Mouse (Mus musculus) testis, adult 2 months (tissue): ENCODE results near the gene Btnl10. TPM values are rescaled to one million over a fixed set of nuclear protein-coding genes. Genes with fewer than 3 reads are reported as not detected.

Source experiments
- H3K27ac ChIP-seq: fragments of 200-500 bp; 2 replicates; pipeline ENCODE4 v1.5.1; 2012; ENCODE audit warnings: low read depth, low read length; ENCODE audit not compliant: control insufficient read depth, insufficient read depth
- H3K27me3 ChIP-seq: fragments of 200-500 bp; 2 replicates; pipeline ENCODE4 v1.6.1; 2012; ENCODE audit warnings: mild to moderate bottlenecking, low read length, moderate library complexity; ENCODE audit not compliant: control insufficient read depth, insufficient read depth
- H3K36me3 ChIP-seq: fragments of 200-500 bp; 2 replicates; pipeline ENCODE4 v1.6.1; 2012; ENCODE audit warnings: mild to moderate bottlenecking, low read length; ENCODE audit not compliant: control insufficient read depth, insufficient read depth
- H3K4me1 ChIP-seq: fragments of 200-500 bp; 2 replicates; pipeline ENCODE4 v1.6.1; 2012; ENCODE audit warnings: low read length; ENCODE audit not compliant: control insufficient read depth, insufficient read depth
- H3K4me3 ChIP-seq: fragments of 200-500 bp; 2 replicates; pipeline ENCODE4 v1.5.1; 2012; ENCODE audit warnings: low read depth, mild to moderate bottlenecking, low read length, moderate library complexity, mixed read lengths; ENCODE audit not compliant: control insufficient read depth
- CTCF ChIP-seq: fragments of 200-500 bp; IDR thresholded peaks from 2 replicates; pipeline ENCODE4 v1.5.1; 2012; ENCODE audit warnings: low read depth, mild to moderate bottlenecking, inconsistent platforms, low read length, moderate library complexity; ENCODE audit not compliant: control insufficient read depth, insufficient read depth, insufficient replicate concordance
- POLR2A ChIP-seq: fragments of 200-500 bp; IDR thresholded peaks from 2 replicates; pipeline ENCODE4 v1.6.1; 2012; ENCODE audit warnings: low read depth, mild to moderate bottlenecking, inconsistent platforms, low read length, moderate library complexity; ENCODE audit not compliant: control insufficient read depth
- polyA plus RNA-seq: library from polyadenylated mRNA; depleted of rRNA; stranded (reverse); fragments of >200 nt; gene quantifications from 2 replicates; pipeline ENCODE4 v1.2.3, GENCODE M21; 2012

Btnl10 gene
- polyA plus RNA-seq, 1 experiment: 10.1 TPM

- H3K27ac ChIP-seq: peak overlapping the region; percentile 98
- peak overlapping the region; percentile 92 for H3K4me3 ChIP-seq
- H3K36me3 ChIP-seq: no peaks in the 10 kb centered on the region
- no peaks in the 10 kb centered on the region for H3K27me3 ChIP-seq
- no peak for TF ChIP-seq CTCF
- TF ChIP-seq POLR2A: peak; percentile 9; the same call in 1 of the 2 replicates
- H3K4me1 ChIP-seq: peaks cover 15% of the 10 kb centered on the region
Measured at GRCm38 (mm10) chr11:58955143-58955867, 37.6 kb downstream of the Btnl10 start.

DNA sequence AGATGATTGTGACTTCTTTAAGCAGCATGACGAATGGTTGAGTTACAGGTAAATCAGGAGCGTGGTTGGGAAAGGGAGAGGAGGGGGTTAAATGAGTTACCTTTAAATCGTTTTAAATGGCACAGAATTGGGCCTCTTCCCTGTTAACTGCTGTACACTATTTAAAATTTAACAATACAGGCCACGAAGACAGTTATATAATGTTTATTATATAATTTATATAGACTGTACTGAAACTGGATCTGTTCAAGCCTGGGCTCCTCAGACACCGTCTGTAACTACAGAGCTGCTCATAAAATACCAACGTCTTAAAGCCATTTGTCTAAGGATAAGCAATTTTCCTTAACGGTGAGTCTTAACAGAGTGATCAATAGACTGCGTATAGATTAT is 38.2 kb downstream of the Btnl10 start:
- TF ChIP-seq CTCF (no peak), POLR2A (no peak)
- Histone ChIP-seq H3K27ac (peak overlapping the region; percentile 98), H3K4me1 (peaks cover 15% of the 10 kb centered on the region), H3K36me3 (no peaks in the 10 kb centered on the region), H3K4me3 (peak overlapping the region; percentile 92; the same call in 1 of the 2 replicates), H3K27me3 (no peaks in the 10 kb centered on the region)

DNA sequence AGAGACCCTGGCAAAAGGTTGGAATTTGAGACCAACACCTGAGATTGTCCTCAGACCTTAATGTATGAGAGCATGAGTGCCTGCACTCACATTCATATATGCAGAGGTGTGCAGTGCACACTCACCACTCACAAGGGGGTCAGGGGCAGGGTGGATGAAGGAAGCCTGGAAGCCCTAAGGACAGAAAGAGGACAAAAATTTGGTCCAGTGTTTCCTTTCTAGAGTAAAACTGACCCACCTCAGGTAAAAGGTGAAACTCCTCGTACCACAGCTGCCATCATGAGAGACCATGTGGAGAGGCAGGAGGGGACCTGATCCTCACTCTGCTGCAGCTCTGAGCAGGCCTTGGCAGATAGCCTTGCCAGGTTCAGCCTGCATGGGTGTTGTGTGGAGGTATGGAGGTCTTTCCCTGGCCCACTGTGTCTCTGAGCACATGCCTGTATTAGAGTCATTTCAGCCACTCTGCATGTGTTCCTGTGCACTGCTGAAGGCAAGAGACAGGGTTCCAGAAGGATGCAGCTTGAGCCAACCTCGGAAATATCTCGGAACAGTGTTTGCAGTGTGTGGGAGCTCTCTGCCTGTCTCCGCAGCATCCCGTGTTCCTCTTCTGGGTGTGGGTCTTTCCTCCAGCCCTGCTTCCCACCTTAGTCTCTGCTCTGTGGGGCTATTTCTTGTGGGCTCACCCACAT is 39.7 kb downstream of the Btnl10 start:
- TF ChIP-seq CTCF (no peak), POLR2A (no peak; the same call in 1 of the 2 replicates)
- Histone ChIP-seq H3K36me3 (no peaks in the 10 kb centered on the region), H3K4me3 (peak overlapping the region; percentile 65), H3K27ac (no peak overlapping the region; the same call in 1 of the 2 replicates), H3K27me3 (no peaks in the 10 kb centered on the region), H3K4me1 (peaks cover 15% of the 10 kb centered on the region)

- TF ChIP-seq CTCF: no peak
- no peak for TF ChIP-seq POLR2A
- Histone ChIP-seq H3K4me1 (peaks cover 12% of the 10 kb centered on the region), H3K27ac (peak overlapping the region; percentile 10; the same call in 1 of the 2 replicates), H3K36me3 (no peaks in the 10 kb centered on the region), H3K27me3 (no peaks in the 10 kb centered on the region), H3K4me3 (peak overlapping the region; percentile 80)
Measured at GRCm38 (mm10) chr11:58958536-58958935, 40.8 kb downstream of the Btnl10 start.

DNA sequence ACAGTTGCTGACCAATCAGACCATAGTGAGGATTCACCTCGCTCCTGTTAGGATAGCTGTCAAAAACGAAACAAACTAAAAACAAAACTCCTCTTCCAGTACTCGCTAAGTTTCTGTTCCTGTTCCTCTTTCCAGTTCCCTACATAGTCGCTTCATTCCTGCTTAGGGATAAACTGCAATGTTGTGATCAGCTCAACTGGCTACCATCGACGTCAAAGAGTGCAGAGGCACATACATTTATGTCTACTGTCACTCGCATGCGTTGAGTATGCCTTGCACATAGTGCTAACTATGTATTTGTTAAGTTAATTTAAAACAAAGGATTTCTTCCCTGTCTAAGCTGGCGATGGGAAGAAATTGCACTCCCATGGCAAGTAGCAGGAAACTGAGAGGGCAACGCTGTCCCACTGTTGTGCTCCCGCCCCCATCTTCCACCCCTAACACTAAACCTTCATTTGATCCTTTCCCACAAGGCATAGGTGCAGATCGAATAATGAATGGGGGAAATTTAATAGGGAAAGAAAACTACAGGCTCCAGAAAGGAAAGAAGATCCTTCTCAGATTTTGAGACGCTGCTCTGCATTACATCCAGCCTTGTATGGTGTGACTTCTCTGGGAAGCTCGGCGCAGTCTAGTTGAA is 41.6 kb downstream of the Btnl10 start:
- Histone ChIP-seq H3K36me3 (no peaks in the 10 kb centered on the region), H3K27me3 (no peaks in the 10 kb centered on the region), H3K27ac (peak overlapping the region; percentile 27; the same call in 1 of the 2 replicates), H3K4me1 (peaks cover 9% of the 10 kb centered on the region), H3K4me3 (peak overlapping the region; percentile 97)
- no peak for TF ChIP-seq POLR2A
- no peak for TF ChIP-seq CTCF

GRCm38 (mm10) chr11:58959921-58960465 is 42.3 kb downstream of the Btnl10 start:
- TF ChIP-seq POLR2A (no peak; the same call in 1 of the 2 replicates), CTCF (no peak)
- Histone ChIP-seq H3K4me3 (peak overlapping the region; percentile 97), H3K27ac (peak overlapping the region; percentile 90), H3K27me3 (no peaks in the 10 kb centered on the region), H3K36me3 (no peaks in the 10 kb centered on the region), H3K4me1 (peaks cover 9% of the 10 kb centered on the region)

- Histone ChIP-seq H3K36me3 (no peaks in the 10 kb centered on the region), H3K27ac (peak overlapping the region; percentile 67), H3K27me3 (no peaks in the 10 kb centered on the region), H3K4me3 (peak overlapping the region; percentile 89), H3K4me1 (peaks cover 9% of the 10 kb centered on the region)
- TF ChIP-seq CTCF: peak; percentile 6; the same call in 1 of the 2 replicates
- peak; percentile 100 for TF ChIP-seq POLR2A
Measured at GRCm38 (mm10) chr11:58961364-58962177, 43.9 kb downstream of the Btnl10 start.
